Mouse (Mus musculus) heart, postnatal 10 days (tissue): Measurements from ENCODE around the gene Gm44502. TPM values are rescaled to one million over a fixed set of nuclear protein-coding genes. Genes with fewer than 3 reads are reported as not detected.

Experiments
- DNase-seq, 2 experiments: peaks; one replicate each; pipeline ENCODE4 v3.0.0; 2021
- intact Hi-C: fragments of 180-260 bp; cut with DNase I; formaldehyde crosslinking; loops from one replicate; pipeline ENCODE4 v1.15.1; 2025
- total RNA-seq, 2 experiments: library from RNA; stranded (reverse); gene quantifications; 2 replicates each; pipeline ENCODE4 v1.2.3; 2021

The Gm44502 gene
- total RNA-seq, 2 experiments from 2014 or later = 14.6 to 15.4 TPM

- peak; percentile 88 to 89 for DNase-seq
- intact Hi-C loops = loop anchor here (2.0 to 5.0 kb wide), 2 partner anchors 16 to 94 kb away; no protein-coding TSS in a partner anchor
These were observed 56.3 kb downstream of the Gm44502 start for GRCm38 (mm10) chr15:89373027-89373761.

GRCm38 (mm10) chr15:89372536-89372935 lies 57.0 kb downstream of the Gm44502 start:
- intact Hi-C loops = loop anchor here (2.0 to 5.0 kb wide), 2 partner anchors 16 to 95 kb away; no protein-coding TSS in a partner anchor
- DNase-seq = no peak

DNA sequence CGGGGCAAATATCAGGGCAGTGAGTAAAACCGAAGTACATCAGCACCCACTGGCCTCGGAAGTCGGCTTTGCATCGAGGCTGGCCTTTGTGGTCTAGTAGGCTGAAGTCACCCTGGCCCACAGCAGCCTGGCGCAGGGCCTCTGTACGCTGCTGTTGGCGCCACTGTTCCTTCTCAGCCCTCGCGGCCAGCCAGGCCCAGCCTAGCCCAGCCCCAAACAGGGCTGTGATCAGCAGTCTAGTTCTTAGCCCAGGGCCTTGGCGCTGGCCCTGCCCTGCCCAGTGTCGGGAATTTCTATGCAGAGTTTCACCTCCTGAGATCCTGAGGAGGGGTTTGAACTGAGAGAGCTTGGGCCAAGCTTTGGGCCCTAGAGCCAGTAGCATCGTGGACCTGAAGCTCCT lies 57.4 kb downstream of the Gm44502 start:
- DNase-seq = no peak
- intact Hi-C loops = loop anchor here (2.0 to 5.0 kb wide), 2 partner anchors 15 to 95 kb away; no protein-coding TSS in a partner anchor

Other genes with a start within 250 kb of the Gm44502 start
- gene Plxnb2, start 248.9 kb downstream of the Gm44502 start, total RNA-seq = 100 to 1,000 TPM; 115 to 145 TPM
- gene Dennd6b, start 233.2 kb downstream of the Gm44502 start, total RNA-seq = 1 to 10 TPM; 8.6 TPM
- gene Ppp6r2, start 218.1 kb downstream of the Gm44502 start, total RNA-seq = 10 to 100 TPM; 59.5 to 60.6 TPM
- gene Sbf1, start 114.4 kb downstream of the Gm44502 start, total RNA-seq = 10 to 100 TPM; 71.2 to 77.1 TPM
- gene Adm2, start 107.0 kb downstream of the Gm44502 start, total RNA-seq = not detected
- gene Miox, start 95.3 kb downstream of the Gm44502 start, total RNA-seq = not detected
- gene Lmf2, start 74.0 kb downstream of the Gm44502 start, total RNA-seq = 10 to 100 TPM; 44.2 to 48.9 TPM
- 10 to 100 TPM; 79.2 to 80.9 TPM for gene Ncaph2, start 74.0 kb downstream of the Gm44502 start, total RNA-seq
- gene Sco2, start 55.9 kb downstream of the Gm44502 start, total RNA-seq = 10 to 100 TPM; 20.5 to 22.0 TPM
- under 1 TPM; 0.31 to 0.64 TPM for gene Tymp, start 52.7 kb downstream of the Gm44502 start, total RNA-seq
- 1 to 10 TPM; 1.3 to 1.5 TPM for gene Odf3b, start 50.4 kb downstream of the Gm44502 start, total RNA-seq
- not detected for gene Klhdc7b, start 44.8 kb downstream of the Gm44502 start, total RNA-seq
- gene Syce3, start 19.2 kb downstream of the Gm44502 start, total RNA-seq = not detected
- gene Cpt1b, start 3.8 kb downstream of the Gm44502 start, total RNA-seq = 100 to 1,000 TPM; 700 to 720 TPM
- 1 to 10 TPM; 1.9 to 2.4 TPM for gene C730034F03Rik, start 107 bp downstream of the Gm44502 start, total RNA-seq
- gene Chkb, start 212 bp upstream of the Gm44502 start, total RNA-seq = 10 to 100 TPM; 71.8 to 73.9 TPM
- gene Mapk8ip2, start 24.2 kb upstream of the Gm44502 start, total RNA-seq = under 1 TPM; 0.05 to 0.12 TPM
- 10 to 100 TPM; 18.1 to 18.4 TPM for gene Arsa, start 47.7 kb upstream of the Gm44502 start, total RNA-seq
- gene Shank3, start 69.9 kb upstream of the Gm44502 start, total RNA-seq = 10 to 100 TPM; 82.6 to 86.1 TPM
- 1 to 10 TPM in 1 of 2 experiments, under 1 TPM in 1; 0.55 to 1.5 TPM for gene Acr, start 138.6 kb upstream of the Gm44502 start, total RNA-seq
- gene Rabl2, start 162.2 kb upstream of the Gm44502 start, total RNA-seq = 1 to 10 TPM; 8.0 to 9.1 TPM